In genomic region chr6:52159979-52160378, GRCm38 (mm10) we compare ENCODE assay signal across 8 mouse cellular contexts. TPM values are rescaled to one million over a fixed set of nuclear protein-coding genes. Genes with fewer than 3 reads are reported as not detected.
DNase-seq lines count a peak whose midpoint lies in the region; ATAC-seq and TF ChIP-seq lines count a peak whose summit lies in the region.

No protein-coding gene starts in this region.

- peaks cover 26% of the 10 kb centered on the region for H3K4me1 ChIP-seq in lung, embryonic 15.5 days
- H3K4me1 ChIP-seq in hindbrain, embryonic 12.5 days, result peaks cover 21% of the 10 kb centered on the region
- peaks cover 44% of the 10 kb centered on the region for H3K4me1 ChIP-seq in limb, embryonic 15.5 days
- H3K4me1 ChIP-seq in stomach, embryonic 16.5 days (ENCODE audit: control insufficient read depth, insufficient read depth, low read length), result peaks cover 23% of the 10 kb centered on the region

- H3K4me3 ChIP-seq in lung, embryonic 15.5 days, result peak overlapping the region; percentile 72
- peak overlapping the region; percentile 66 for H3K4me3 ChIP-seq in hindbrain, embryonic 12.5 days
- 0 out of 2 replicates have a peak overlapping the region, but pooled peaks have one; percentile 12 for H3K4me3 ChIP-seq in limb, embryonic 15.5 days
- H3K4me3 ChIP-seq in stomach, embryonic 16.5 days (replicated peaks; ENCODE audit: low read length), result peak overlapping the region; percentile 82
- no peak overlapping the region for H3K4me3 ChIP-seq in layer of hippocampus, adult 2 months

- no peak for DNase-seq in lung, adult 18-20 months
- no peak for DNase-seq in layer of hippocampus, adult 2 months (ENCODE audit: low spot score in 2 of 2)
- DNase-seq in gastrocnemius, postnatal 4 days (ENCODE audit: low spot score in 2 of 2), result no peak

- peaks cover 77% of the 10 kb centered on the region for H3K27me3 ChIP-seq in lung, embryonic 15.5 days
- H3K27me3 ChIP-seq in hindbrain, embryonic 12.5 days, result peaks cover 70% of the 10 kb centered on the region
- peaks cover 84% of the 10 kb centered on the region for H3K27me3 ChIP-seq in limb, embryonic 15.5 days
- H3K27me3 ChIP-seq in stomach, embryonic 16.5 days (ENCODE audit: control insufficient read depth, insufficient read depth, low read length), result peaks cover 6% of the 10 kb centered on the region; the same call in 1 of the 2 replicates

- peak overlapping the region; percentile 95 for H3K27ac ChIP-seq in lung, embryonic 15.5 days
- peak overlapping the region; percentile 93 for H3K27ac ChIP-seq in hindbrain, embryonic 12.5 days
- H3K27ac ChIP-seq in limb, embryonic 15.5 days, result no peak overlapping the region
- peak overlapping the region; percentile 97 for H3K27ac ChIP-seq in stomach, embryonic 16.5 days (ENCODE audit: low read length)
- no peak overlapping the region for H3K27ac ChIP-seq in layer of hippocampus, adult 2 months

- 3% methylated on average over 9 of the region's 9 CpGs for WGBS in lung, embryonic 15.5 days
- WGBS in hindbrain, embryonic 12.5 days, result 2% methylated on average over 9 of the region's 9 CpGs
- 22% methylated on average over 9 of the region's 9 CpGs for WGBS in limb, embryonic 15.5 days
- WGBS in stomach, embryonic 16.5 days, result 9% methylated on average over 9 of the region's 9 CpGs

- H3K9me3 ChIP-seq in lung, embryonic 15.5 days, result no peaks in the 10 kb centered on the region
- H3K9me3 ChIP-seq in hindbrain, embryonic 12.5 days (replicated peaks), result no peaks in the 10 kb centered on the region
- no peaks in the 10 kb centered on the region for H3K9me3 ChIP-seq in limb, embryonic 15.5 days
- H3K9me3 ChIP-seq in stomach, embryonic 16.5 days (replicated peaks; ENCODE audit: control insufficient read depth, low read length), result no peaks in the 10 kb centered on the region

- H3K36me3 ChIP-seq in lung, embryonic 15.5 days, result no peaks in the 10 kb centered on the region
- no peaks in the 10 kb centered on the region for H3K36me3 ChIP-seq in hindbrain, embryonic 12.5 days
- no peaks in the 10 kb centered on the region for H3K36me3 ChIP-seq in limb, embryonic 15.5 days
- H3K36me3 ChIP-seq in stomach, embryonic 16.5 days (ENCODE audit: control insufficient read depth, insufficient read depth, low read length), result no peaks in the 10 kb centered on the region

- peak overlapping the region; percentile 90 for H3K4me2 ChIP-seq in lung, embryonic 15.5 days
- H3K4me2 ChIP-seq in hindbrain, embryonic 12.5 days (replicated peaks), result peak overlapping the region; percentile 88
- H3K4me2 ChIP-seq in limb, embryonic 15.5 days, result peak overlapping the region; percentile 99
- H3K4me2 ChIP-seq in stomach, embryonic 16.5 days (ENCODE audit: low read depth, low read length), result peak overlapping the region; percentile 65

- no peak for ATAC-seq in lung, embryonic 15.5 days (ENCODE audit: borderline replicate concordance, extremely low read depth, low FRiP score, low TSS enrichment)
- ATAC-seq in hindbrain, embryonic 12.5 days (ENCODE audit: low FRiP score), result no peak
- no peak for ATAC-seq in limb, embryonic 15.5 days (ENCODE audit: insufficient number of reproducible peaks, low FRiP score, low TSS enrichment, low read depth)
- ATAC-seq in stomach, embryonic 16.5 days (ENCODE audit: insufficient read depth, low FRiP score), result no peak
- no peak for ATAC-seq in megakaryocyte-erythroid progenitor cell, adult 5-6 weeks (replicated peaks; ENCODE audit: low FRiP score, low TSS enrichment, poor library complexity, severe bottlenecking)

- peak overlapping the region; percentile 65 for H3K9ac ChIP-seq in lung, embryonic 15.5 days
- peak overlapping the region; percentile 89 for H3K9ac ChIP-seq in hindbrain, embryonic 12.5 days
- no peak overlapping the region for H3K9ac ChIP-seq in limb, embryonic 15.5 days
- H3K9ac ChIP-seq in stomach, embryonic 16.5 days (ENCODE audit: low read length), result peak overlapping the region; percentile 90

- TF ChIP-seq CTCF in layer of hippocampus, adult 2 months (conservative IDR thresholded peaks at IDR 0.05), result no peak

RNA-seq across cellular contexts. Expression of gene Hoxa1, which starts 1.9 kb away (rescaled TPM):
- 1.3 and 1.4 TPM in 2 replicates for polyA plus RNA-seq in lung, embryonic 15.5 days (2015; fragmentation: Nextera tagmentation; extraction: Ambion mirVana)
- 2.1 and 3.2 TPM in 2 replicates for polyA plus RNA-seq in hindbrain, embryonic 12.5 days (2016; fragmentation: Nextera tagmentation; extraction: Ambion mirVana)
- 0.52 and 0.68 TPM in 2 replicates for polyA plus RNA-seq in limb, embryonic 15.5 days (2015; fragmentation: Nextera tagmentation; extraction: Ambion mirVana)
- polyA plus RNA-seq in stomach, embryonic 16.5 days (2015; fragmentation: Nextera tagmentation; extraction: Ambion mirVana), result 1.4 and 1.5 TPM in 2 replicates
- not detected for total RNA-seq in layer of hippocampus, adult 2 months (2021)
- not detected in 2 replicates for total RNA-seq in megakaryocyte-erythroid progenitor cell, adult 5-6 weeks (2014; fragmentation: Nextera tagmentation)
- total RNA-seq in megakaryocyte-erythroid progenitor cell, adult 5-6 weeks (2017), result 0.34 TPM in 1 of 2 replicates, not detected in the other
- under 1 TPM; 0.34 to 0.54 TPM for total RNA-seq in gastrocnemius, postnatal 4 days (2021)

RNA-seq across cellular contexts. Expression of gene Hoxa2, which starts 4.7 kb away (rescaled TPM):
- 11.4 and 13.0 TPM in 2 replicates for polyA plus RNA-seq in lung, embryonic 15.5 days (2015; fragmentation: Nextera tagmentation; extraction: Ambion mirVana)
- polyA plus RNA-seq in hindbrain, embryonic 12.5 days (2016; fragmentation: Nextera tagmentation; extraction: Ambion mirVana), result 52.2 and 70.1 TPM in 2 replicates
- 0.59 and 0.76 TPM in 2 replicates for polyA plus RNA-seq in limb, embryonic 15.5 days (2015; fragmentation: Nextera tagmentation; extraction: Ambion mirVana)
- 7.4 and 8.5 TPM in 2 replicates for polyA plus RNA-seq in stomach, embryonic 16.5 days (2015; fragmentation: Nextera tagmentation; extraction: Ambion mirVana)
- total RNA-seq in layer of hippocampus, adult 2 months (2021), result not detected
- total RNA-seq in megakaryocyte-erythroid progenitor cell, adult 5-6 weeks (2014; fragmentation: Nextera tagmentation), result 1.4 TPM in 1 of 2 replicates, not detected in the other
- total RNA-seq in megakaryocyte-erythroid progenitor cell, adult 5-6 weeks (2017), result not detected in 2 replicates
- 1 to 10 TPM; 1.1 to 1.5 TPM for total RNA-seq in gastrocnemius, postnatal 4 days (2021)

RNA-seq across cellular contexts. Expression of gene 5730596B20Rik, which starts 17.3 kb away (rescaled TPM):
- polyA plus RNA-seq in lung, embryonic 15.5 days (2015; fragmentation: Nextera tagmentation; extraction: Ambion mirVana), result 2.1 and 2.3 TPM in 2 replicates
- polyA plus RNA-seq in hindbrain, embryonic 12.5 days (2016; fragmentation: Nextera tagmentation; extraction: Ambion mirVana), result 5.6 and 6.9 TPM in 2 replicates
- 0.10 and 0.26 TPM in 2 replicates for polyA plus RNA-seq in limb, embryonic 15.5 days (2015; fragmentation: Nextera tagmentation; extraction: Ambion mirVana)
- 2.1 and 2.6 TPM in 2 replicates for polyA plus RNA-seq in stomach, embryonic 16.5 days (2015; fragmentation: Nextera tagmentation; extraction: Ambion mirVana)
- not detected for total RNA-seq in layer of hippocampus, adult 2 months (2021)
- total RNA-seq in megakaryocyte-erythroid progenitor cell, adult 5-6 weeks (2014; fragmentation: Nextera tagmentation), result not detected in 2 replicates
- not detected in 2 replicates for total RNA-seq in megakaryocyte-erythroid progenitor cell, adult 5-6 weeks (2017)
- total RNA-seq in gastrocnemius, postnatal 4 days (2021), result under 1 TPM; 0.34 to 0.54 TPM

RNA-seq across cellular contexts. Expression of gene Hoxa4, which starts 31.6 kb away (rescaled TPM):
- polyA plus RNA-seq in lung, embryonic 15.5 days (2015; fragmentation: Nextera tagmentation; extraction: Ambion mirVana), result 4.1 and 4.2 TPM in 2 replicates
- 6.9 and 12.5 TPM in 2 replicates for polyA plus RNA-seq in hindbrain, embryonic 12.5 days (2016; fragmentation: Nextera tagmentation; extraction: Ambion mirVana)
- polyA plus RNA-seq in limb, embryonic 15.5 days (2015; fragmentation: Nextera tagmentation; extraction: Ambion mirVana), result 0.52 and 0.63 TPM in 2 replicates
- 2.5 and 2.8 TPM in 2 replicates for polyA plus RNA-seq in stomach, embryonic 16.5 days (2015; fragmentation: Nextera tagmentation; extraction: Ambion mirVana)
- total RNA-seq in layer of hippocampus, adult 2 months (2021), result not detected
- total RNA-seq in megakaryocyte-erythroid progenitor cell, adult 5-6 weeks (2014; fragmentation: Nextera tagmentation), result 1.9 and 2.2 TPM in 2 replicates
- total RNA-seq in megakaryocyte-erythroid progenitor cell, adult 5-6 weeks (2017), result 0.46 and 0.66 TPM in 2 replicates
- total RNA-seq in gastrocnemius, postnatal 4 days (2021), result 10 to 100 TPM in 1 of 2 experiments, 1 to 10 TPM in 1; 9.2 to 11.8 TPM

RNA-seq across cellular contexts. Expression of gene Hoxa5, which starts 44.4 kb away (rescaled TPM):
- 48.2 and 48.7 TPM in 2 replicates for polyA plus RNA-seq in lung, embryonic 15.5 days (2015; fragmentation: Nextera tagmentation; extraction: Ambion mirVana)
- 53.4 and 82.9 TPM in 2 replicates for polyA plus RNA-seq in hindbrain, embryonic 12.5 days (2016; fragmentation: Nextera tagmentation; extraction: Ambion mirVana)
- polyA plus RNA-seq in limb, embryonic 15.5 days (2015; fragmentation: Nextera tagmentation; extraction: Ambion mirVana), result 1.7 and 2.1 TPM in 2 replicates
- 8.8 and 11.0 TPM in 2 replicates for polyA plus RNA-seq in stomach, embryonic 16.5 days (2015; fragmentation: Nextera tagmentation; extraction: Ambion mirVana)
- not detected for total RNA-seq in layer of hippocampus, adult 2 months (2021)
- 1.1 and 2.6 TPM in 2 replicates for total RNA-seq in megakaryocyte-erythroid progenitor cell, adult 5-6 weeks (2014; fragmentation: Nextera tagmentation)
- 0.56 and 0.76 TPM in 2 replicates for total RNA-seq in megakaryocyte-erythroid progenitor cell, adult 5-6 weeks (2017)
- 1 to 10 TPM; 4.4 to 5.1 TPM for total RNA-seq in gastrocnemius, postnatal 4 days (2021)

Comparison
In these comparisons a context has a peak if more than half of its experiments do, and no peak if none do; other contexts are left out.
1. H3K27ac ChIP-seq: peak in lung, embryonic 15.5 days (single experiment), hindbrain, embryonic 12.5 days (single experiment) and stomach, embryonic 16.5 days (single experiment); none in limb, embryonic 15.5 days (single experiment) and layer of hippocampus, adult 2 months (single experiment).
2. Peak in every context shown above with its lines, with median percentiles within 50 percentile points of each other: H3K4me2 ChIP-seq.